Mouse (Mus musculus): ENCODE results near the gene Srr. TPM values are rescaled to one million over a fixed set of nuclear protein-coding genes. Genes with fewer than 3 reads are reported as not detected.

Gene Srr
- 4.4 and 5.2 TPM in 2 replicates for polyA plus RNA-seq (2015; fragmentation: Nextera tagmentation; extraction: Ambion mirVana)

DNA sequence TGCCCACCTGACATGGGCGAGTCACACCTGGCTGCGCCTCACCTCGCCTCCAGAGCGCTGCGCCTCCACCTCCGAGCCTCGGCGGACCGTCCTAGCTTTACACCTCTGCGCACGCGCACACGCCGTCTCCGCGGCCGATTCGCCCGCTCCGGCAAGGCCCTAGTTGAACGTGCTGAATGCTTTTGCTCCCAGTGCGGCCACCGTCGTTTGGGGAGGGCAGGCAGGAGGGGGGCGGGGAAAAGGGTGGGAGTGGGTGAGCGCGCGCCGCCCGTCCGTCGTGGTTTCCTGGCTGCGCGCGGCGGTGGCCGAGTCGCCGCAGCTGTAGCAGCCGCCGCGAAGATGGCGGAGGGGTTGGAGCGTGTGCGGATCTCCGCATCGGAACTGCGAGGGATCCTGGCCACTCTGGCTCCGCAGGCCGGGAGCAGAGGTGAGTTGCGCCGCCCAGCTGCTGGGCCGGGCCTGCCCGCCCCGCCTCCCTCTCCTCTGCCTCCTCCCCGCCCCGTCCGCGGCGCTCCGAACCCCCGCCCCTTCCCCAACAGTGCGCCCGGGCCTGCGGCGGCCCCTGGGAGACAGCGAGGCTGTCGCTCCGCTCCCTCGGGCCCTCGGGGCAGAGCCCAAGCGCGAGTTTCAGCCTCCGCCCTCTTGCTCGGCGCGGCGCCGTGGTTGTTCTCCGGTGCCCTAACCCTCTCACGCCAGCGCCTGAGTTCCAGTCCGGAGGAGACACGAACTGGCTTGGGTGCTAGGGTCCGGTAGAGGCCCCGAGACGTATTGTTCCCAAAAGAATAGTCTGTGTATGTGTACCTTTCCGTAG lies at the start of gene Srr, which contains the start of gene Smg6:
Gene Srr, minus strand, starts transcription at position 372 of the 811 bp plus-strand sequence.
Gene Smg6, plus strand, starts transcription at position 247 of the 811 bp plus-strand sequence.
- Histone ChIP-seq H3K4me1 (ENCODE audit: insufficient read depth) (peaks cover 20% of the 10 kb centered on the region), H3K9ac (replicated peaks) (peak within 1 kb of the TSS; percentile 92), H3K27ac (ENCODE audit: low read depth) (peak within 1 kb of the TSS; percentile 96), H3K4me2 (ENCODE audit: low read depth, low read length) (peak within 1 kb of the TSS; percentile 87), H3K27me3 (ENCODE audit: insufficient read depth, low read length) (no peaks in the 10 kb centered on the region), H3K4me3 (ENCODE audit: low read depth, low read length) (peak within 1 kb of the TSS; percentile 85), H3K9me3 (ENCODE audit: low read length) (no peaks in the 10 kb centered on the region), H3K36me3 (replicated peaks; ENCODE audit: insufficient read depth, low read length) (peaks cover 6% of the 10 kb centered on the region)
- peak; percentile 16; the same call in 1 of the 2 replicates for TF ChIP-seq CTCF (IDR thresholded peaks at IDR 0.05; ENCODE audit: low read depth)
- TF ChIP-seq EP300 (IDR thresholded peaks at IDR 0.05; ENCODE audit: low read depth), result no peak
- peak; percentile 94 for ATAC-seq
- WGBS (ENCODE audit: insufficient replicate concordance), result under 1% methylated on average over 73 of the region's 88 CpGs
- DNase-seq, result peak; percentile 99

DNA sequence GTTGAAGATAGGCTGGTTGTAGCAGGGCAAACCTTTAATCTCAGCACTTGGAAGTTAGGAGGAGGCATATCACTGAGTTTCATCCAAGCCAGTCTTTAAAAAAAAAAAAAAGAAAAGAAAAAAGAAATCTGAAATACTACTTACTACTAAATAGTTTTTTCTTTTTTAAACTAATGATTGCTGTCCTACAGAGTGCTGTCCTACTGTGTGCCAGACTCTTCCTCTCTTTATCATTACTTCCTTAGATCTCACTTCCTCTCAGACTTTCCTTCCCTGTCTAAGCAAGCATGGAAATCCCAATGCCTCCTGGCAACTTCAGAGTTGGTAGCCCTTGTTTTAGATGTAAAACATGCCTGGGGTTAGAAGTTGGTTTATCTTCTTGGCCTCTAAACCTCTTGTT lies 48.9 kb upstream of the Srr start:
- no peaks in the 10 kb centered on the region; the same call in 1 of the 2 replicates for H3K36me3 ChIP-seq (replicated peaks; ENCODE audit: insufficient read depth, low read length)
- H3K9ac ChIP-seq (replicated peaks), result no peak overlapping the region
- no peaks in the 10 kb centered on the region for H3K9me3 ChIP-seq (ENCODE audit: low read length)
- ATAC-seq (no peak), DNase-seq (no peak)
- TF ChIP-seq CTCF (IDR thresholded peaks at IDR 0.05; ENCODE audit: low read depth) (no peak), EP300 (IDR thresholded peaks at IDR 0.05; ENCODE audit: low read depth) (no peak)
- no peak overlapping the region for H3K4me3 ChIP-seq (ENCODE audit: low read depth, low read length)
- H3K4me2 ChIP-seq (ENCODE audit: low read depth, low read length), result no peak overlapping the region
- H3K4me1 ChIP-seq (ENCODE audit: insufficient read depth), result no peaks in the 10 kb centered on the region
- no peak overlapping the region for H3K27ac ChIP-seq (ENCODE audit: low read depth)
- no peaks in the 10 kb centered on the region for H3K27me3 ChIP-seq (ENCODE audit: insufficient read depth, low read length)

DNA sequence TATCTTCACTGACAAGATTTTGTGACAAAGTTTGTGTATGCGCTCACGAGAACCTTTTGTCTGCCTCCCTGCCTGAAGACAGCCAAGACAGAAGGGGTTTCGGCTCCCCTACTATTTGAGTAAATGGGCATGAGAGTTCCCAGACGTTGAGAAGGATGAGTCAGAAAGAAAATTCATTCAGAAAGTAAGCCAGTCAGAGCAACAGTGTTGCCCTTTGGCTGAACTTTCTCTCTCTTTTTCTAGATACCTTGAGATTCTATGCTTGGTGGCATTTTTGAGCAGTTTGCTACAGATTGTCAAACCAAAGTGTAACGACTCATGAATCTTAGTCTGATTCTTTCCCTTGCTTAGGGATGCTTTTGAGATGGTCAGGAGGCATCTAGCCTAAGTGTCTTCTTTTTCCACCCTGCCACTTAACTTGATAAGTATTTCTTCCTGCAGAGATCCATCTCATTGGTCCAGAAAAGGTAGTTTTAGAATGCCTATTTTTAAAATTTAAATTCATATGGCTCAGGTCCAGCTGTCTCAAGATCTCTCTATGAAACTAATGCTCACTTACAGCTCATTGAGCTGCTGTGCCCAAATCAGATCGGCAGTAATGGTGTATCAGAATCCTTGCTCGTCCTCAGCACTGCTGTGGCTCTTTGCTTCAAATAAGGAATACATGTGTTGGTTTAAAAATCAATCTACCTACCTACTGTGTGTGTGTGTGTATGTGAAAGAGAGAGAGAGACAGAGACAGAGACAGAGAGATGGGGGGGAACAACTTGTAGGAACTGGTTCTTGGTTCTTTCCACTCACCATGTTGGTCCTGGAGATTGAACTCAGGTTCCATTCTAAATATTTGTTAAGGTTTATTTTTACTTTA lies 47.8 kb upstream of the Srr start:
- DNase-seq, result no peak
- Histone ChIP-seq H3K4me1 (ENCODE audit: insufficient read depth) (no peaks in the 10 kb centered on the region), H3K9ac (replicated peaks) (no peak overlapping the region), H3K36me3 (replicated peaks; ENCODE audit: insufficient read depth, low read length) (no peaks in the 10 kb centered on the region; the same call in 1 of the 2 replicates), H3K4me2 (ENCODE audit: low read depth, low read length) (no peak overlapping the region), H3K4me3 (ENCODE audit: low read depth, low read length) (no peak overlapping the region), H3K27me3 (ENCODE audit: insufficient read depth, low read length) (no peaks in the 10 kb centered on the region), H3K27ac (ENCODE audit: low read depth) (no peak overlapping the region), H3K9me3 (ENCODE audit: low read length) (no peaks in the 10 kb centered on the region)
- no peak for TF ChIP-seq EP300 (IDR thresholded peaks at IDR 0.05; ENCODE audit: low read depth)
- TF ChIP-seq CTCF (IDR thresholded peaks at IDR 0.05; ENCODE audit: low read depth), result no peak
- 85% methylated on average over 7 of the region's 7 CpGs for WGBS (ENCODE audit: insufficient replicate concordance)
- ATAC-seq, result no peak

DNA sequence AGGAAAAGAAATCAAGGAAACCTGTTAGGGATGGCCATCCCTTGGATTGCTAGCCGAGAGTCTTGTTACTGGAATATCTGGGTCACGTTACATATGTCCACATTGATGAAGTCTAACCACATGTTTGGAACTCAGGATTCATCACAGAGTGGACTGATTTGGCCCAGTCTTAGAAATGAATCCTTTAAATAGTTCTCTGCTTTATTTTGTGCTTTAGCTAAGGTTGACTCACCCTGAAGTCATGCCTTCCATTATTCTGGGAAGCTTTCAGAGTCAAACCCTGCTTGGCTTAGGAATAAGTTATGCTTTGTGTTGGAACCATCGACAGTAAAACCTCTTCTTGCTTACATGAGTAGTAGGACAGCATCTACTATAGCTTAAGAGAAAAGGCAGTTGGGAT lies 39.8 kb upstream of the Srr start:
- Histone ChIP-seq H3K36me3 (replicated peaks; ENCODE audit: insufficient read depth, low read length) (no peaks in the 10 kb centered on the region), H3K9ac (replicated peaks) (no peak overlapping the region), H3K4me3 (ENCODE audit: low read depth, low read length) (no peak overlapping the region), H3K27me3 (ENCODE audit: insufficient read depth, low read length) (no peaks in the 10 kb centered on the region), H3K4me1 (ENCODE audit: insufficient read depth) (no peaks in the 10 kb centered on the region), H3K9me3 (ENCODE audit: low read length) (no peaks in the 10 kb centered on the region), H3K4me2 (ENCODE audit: low read depth, low read length) (no peak overlapping the region), H3K27ac (ENCODE audit: low read depth) (no peak overlapping the region)
- TF ChIP-seq EP300 (IDR thresholded peaks at IDR 0.05; ENCODE audit: low read depth) (no peak), CTCF (IDR thresholded peaks at IDR 0.05; ENCODE audit: low read depth) (no peak)
- WGBS (ENCODE audit: insufficient replicate concordance), result 86% methylated on average over 3 of the region's 3 CpGs
- DNase-seq (no peak), ATAC-seq (no peak)

DNA sequence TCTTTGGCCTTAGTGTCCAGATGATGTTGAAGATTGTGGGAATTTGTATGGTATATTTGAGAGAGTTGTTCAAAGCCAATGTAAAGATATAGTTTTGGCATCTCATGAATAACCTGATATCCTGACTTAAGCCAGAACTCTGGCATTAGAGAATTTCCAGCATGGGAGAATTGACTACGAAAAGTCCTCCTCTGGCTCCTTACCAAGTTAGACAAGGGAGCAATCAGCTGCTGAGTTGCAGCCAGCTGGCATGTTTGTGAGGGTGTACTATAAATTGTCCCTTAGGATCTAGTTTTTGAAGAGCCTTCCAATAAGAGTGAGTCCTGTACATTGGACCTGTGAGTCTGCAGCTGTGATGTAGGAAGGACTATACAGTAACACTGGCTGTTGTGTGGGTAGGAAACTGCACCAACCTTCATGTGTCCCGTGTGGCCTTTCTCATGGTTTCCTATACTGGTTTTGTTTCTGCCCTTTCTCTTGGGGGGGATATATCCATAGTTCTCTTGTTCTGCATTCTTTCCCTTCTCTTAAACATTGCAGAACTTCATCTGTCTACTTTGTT lies 37.2 kb upstream of the Srr start:
- Histone ChIP-seq H3K27ac (ENCODE audit: low read depth) (no peak overlapping the region), H3K9me3 (ENCODE audit: low read length) (no peaks in the 10 kb centered on the region), H3K4me2 (ENCODE audit: low read depth, low read length) (no peak overlapping the region), H3K27me3 (ENCODE audit: insufficient read depth, low read length) (no peaks in the 10 kb centered on the region), H3K36me3 (replicated peaks; ENCODE audit: insufficient read depth, low read length) (no peaks in the 10 kb centered on the region), H3K4me3 (ENCODE audit: low read depth, low read length) (no peak overlapping the region), H3K4me1 (ENCODE audit: insufficient read depth) (peaks cover 11% of the 10 kb centered on the region), H3K9ac (replicated peaks) (no peak overlapping the region)
- no peak for DNase-seq
- no peak for TF ChIP-seq EP300 (IDR thresholded peaks at IDR 0.05; ENCODE audit: low read depth)
- TF ChIP-seq CTCF (IDR thresholded peaks at IDR 0.05; ENCODE audit: low read depth), result no peak
- WGBS (ENCODE audit: insufficient replicate concordance), result 78% methylated on average over 2 of the region's 2 CpGs
- ATAC-seq, result no peak

DNA sequence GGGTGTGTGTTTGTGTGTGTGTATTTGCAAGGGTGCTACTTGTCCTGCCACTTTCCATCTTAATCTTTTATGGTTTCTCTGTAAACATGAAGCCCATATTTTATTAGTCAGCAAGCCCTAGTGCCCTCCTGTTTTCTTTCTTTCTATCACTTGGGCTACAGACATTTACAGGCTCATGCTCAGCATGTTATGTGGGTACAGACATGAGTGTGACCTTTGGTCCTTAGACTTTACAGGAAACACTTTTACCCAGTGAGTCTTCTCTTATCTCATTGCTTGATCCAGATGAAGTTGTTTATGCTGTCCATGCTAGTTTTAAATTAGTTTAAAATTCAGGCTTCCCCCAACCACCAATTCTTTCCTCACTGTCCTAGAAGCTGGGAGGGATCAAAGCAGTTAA lies 36.2 kb upstream of the Srr start:
- H3K9me3 ChIP-seq (ENCODE audit: low read length), result no peaks in the 10 kb centered on the region
- H3K9ac ChIP-seq (replicated peaks), result no peak overlapping the region
- H3K27me3 ChIP-seq (ENCODE audit: insufficient read depth, low read length), result no peaks in the 10 kb centered on the region
- no peaks in the 10 kb centered on the region for H3K36me3 ChIP-seq (replicated peaks; ENCODE audit: insufficient read depth, low read length)
- H3K4me2 ChIP-seq (ENCODE audit: low read depth, low read length), result no peak overlapping the region
- ATAC-seq, result no peak
- H3K4me1 ChIP-seq (ENCODE audit: insufficient read depth), result peaks cover 11% of the 10 kb centered on the region
- TF ChIP-seq EP300 (IDR thresholded peaks at IDR 0.05; ENCODE audit: low read depth) (no peak), CTCF (IDR thresholded peaks at IDR 0.05; ENCODE audit: low read depth) (no peak)
- DNase-seq, result no peak
- no peak overlapping the region for H3K27ac ChIP-seq (ENCODE audit: low read depth)
- no peak overlapping the region for H3K4me3 ChIP-seq (ENCODE audit: low read depth, low read length)
